Mouse (Mus musculus): ENCODE results near the gene Mcm10. TPM values are rescaled to one million over a fixed set of nuclear protein-coding genes. Genes with fewer than 3 reads are reported as not detected.
"Not testable (repeated sequence)": the region's sequence is repeated elsewhere in the genome, so short reads cannot be mapped to it uniquely, and the experiment has no call there.

Mcm10 gene
- polyA plus RNA-seq, 1 experiment, result 4.1 TPM

GRCm38 (mm10) chr2:4954216-4954760 lies 58.3 kb downstream of the Mcm10 start:
- Histone ChIP-seq H3K27me3 (ENCODE audit: control insufficient read depth, insufficient read depth, low read length) (no peaks in the 10 kb centered on the region), H3K27ac (ENCODE audit: control insufficient read depth, insufficient read depth, low read depth, low read length) (no peak overlapping the region), H3K4me3 (ENCODE audit: control insufficient read depth, low read depth, low read length) (no peak overlapping the region), H3K36me3 (ENCODE audit: control insufficient read depth, insufficient read depth, low read length) (no peaks in the 10 kb centered on the region), H3K4me1 (ENCODE audit: control insufficient read depth, insufficient read depth, low read length) (no peaks in the 10 kb centered on the region)
- no peak for TF ChIP-seq CTCF (IDR thresholded peaks at IDR 0.05; ENCODE audit: control insufficient read depth, insufficient read depth, insufficient replicate concordance, low read depth, low read length)
- TF ChIP-seq POLR2A (IDR thresholded peaks at IDR 0.05; ENCODE audit: control insufficient read depth, low read depth, low read length), result no peak

- H3K27ac ChIP-seq (ENCODE audit: control insufficient read depth, insufficient read depth, low read depth, low read length), result no peak overlapping the region
- no peak overlapping the region for H3K4me3 ChIP-seq (ENCODE audit: control insufficient read depth, low read depth, low read length)
- no peaks in the 10 kb centered on the region for H3K27me3 ChIP-seq (ENCODE audit: control insufficient read depth, insufficient read depth, low read length)
- H3K4me1 ChIP-seq (ENCODE audit: control insufficient read depth, insufficient read depth, low read length), result no peaks in the 10 kb centered on the region
- TF ChIP-seq POLR2A (IDR thresholded peaks at IDR 0.05; ENCODE audit: control insufficient read depth, low read depth, low read length) (no peak), CTCF (IDR thresholded peaks at IDR 0.05; ENCODE audit: control insufficient read depth, insufficient read depth, insufficient replicate concordance, low read depth, low read length) (no peak)
- H3K36me3 ChIP-seq (ENCODE audit: control insufficient read depth, insufficient read depth, low read length), result no peaks in the 10 kb centered on the region
Measured at GRCm38 (mm10) chr2:4950986-4951385, 61.6 kb downstream of the Mcm10 start.

- not testable (repeated sequence) for H3K4me1 ChIP-seq (ENCODE audit: control insufficient read depth, insufficient read depth, low read length); H3K27ac ChIP-seq (ENCODE audit: control insufficient read depth, insufficient read depth, low read depth, low read length); H3K27me3 ChIP-seq (ENCODE audit: control insufficient read depth, insufficient read depth, low read length); H3K4me3 ChIP-seq (ENCODE audit: control insufficient read depth, low read depth, low read length); H3K36me3 ChIP-seq (ENCODE audit: control insufficient read depth, insufficient read depth, low read length)
Measured at GRCm38 (mm10) chr2:4949691-4950090, 62.9 kb downstream of the Mcm10 start.

GRCm38 (mm10) chr2:4940861-4941260 lies 71.7 kb downstream of the Mcm10 start:
- no peaks in the 10 kb centered on the region for H3K27me3 ChIP-seq (ENCODE audit: control insufficient read depth, insufficient read depth, low read length)
- H3K4me1 ChIP-seq (ENCODE audit: control insufficient read depth, insufficient read depth, low read length), result no peaks in the 10 kb centered on the region
- no peak overlapping the region for H3K27ac ChIP-seq (ENCODE audit: control insufficient read depth, insufficient read depth, low read depth, low read length)
- no peak overlapping the region for H3K4me3 ChIP-seq (ENCODE audit: control insufficient read depth, low read depth, low read length)
- H3K36me3 ChIP-seq (ENCODE audit: control insufficient read depth, insufficient read depth, low read length), result no peaks in the 10 kb centered on the region
- TF ChIP-seq POLR2A (IDR thresholded peaks at IDR 0.05; ENCODE audit: control insufficient read depth, low read depth, low read length), result no peak
- no peak for TF ChIP-seq CTCF (IDR thresholded peaks at IDR 0.05; ENCODE audit: control insufficient read depth, insufficient read depth, insufficient replicate concordance, low read depth, low read length)

Other genes starting within 250 kb of the Mcm10 start
- gene Sephs1, start 131.2 kb downstream of the Mcm10 start, polyA plus RNA-seq (2012; rRNA removed), result 5.8 and 6.0 TPM in 2 replicates
- 8.6 and 9.1 TPM in 2 replicates for gene Phyh, start 93.8 kb downstream of the Mcm10 start, polyA plus RNA-seq (2012; rRNA removed)
- gene Ucma, start 36.7 kb downstream of the Mcm10 start, polyA plus RNA-seq (2012; rRNA removed), result 0.20 TPM in 1 of 2 replicates, not detected in the other
- 37.8 and 38.2 TPM in 2 replicates for gene Optn, start 51.3 kb upstream of the Mcm10 start, polyA plus RNA-seq (2012; rRNA removed)
- gene Ccdc3, start 125.0 kb upstream of the Mcm10 start, polyA plus RNA-seq (2012; rRNA removed), result 0.94 and 1.2 TPM in 2 replicates

Data from testis, adult 2 months (tissue).